Mouse (Mus musculus) forebrain, embryonic 12.5 days (tissue): ENCODE data around the gene Gas7. TPM values are rescaled to one million over a fixed set of nuclear protein-coding genes. Genes with fewer than 3 reads are reported as not detected.

ENCODE experiments used
- ATAC-seq: fragments of 200-750 bp; cut with Nextera tagmentation; 2 replicates; pipeline ENCODE4 v1.8.0; 2017; ENCODE audit warnings: moderate TSS enrichment; ENCODE audit not compliant: low FRiP score
- H3K27ac ChIP-seq: fragments of 300-500 bp; sonication (generic); 2 replicates; pipeline ENCODE4 v1.5.1; 2016; ENCODE audit warnings: mild to moderate bottlenecking
- H3K27me3 ChIP-seq: fragments of 300-500 bp; sonication (generic); 2 replicates; pipeline ENCODE4 v1.6.1; 2016; ENCODE audit warnings: mild to moderate bottlenecking
- H3K36me3 ChIP-seq: fragments of 300-500 bp; sonication (generic); replicated peaks from 2 replicates; pipeline ENCODE4 v1.6.1; 2016; ENCODE audit warnings: mild to moderate bottlenecking
- H3K4me1 ChIP-seq: fragments of 300-500 bp; sonication (generic); 2 replicates; pipeline ENCODE4 v1.6.1; 2016
- H3K4me2 ChIP-seq: fragments of 300-500 bp; sonication (generic); 2 replicates; pipeline ENCODE4 v1.6.1; 2016; ENCODE audit warnings: mild to moderate bottlenecking, moderate library complexity
- H3K4me3 ChIP-seq: fragments of 300-500 bp; sonication (generic); replicated peaks from 2 replicates; pipeline ENCODE4 v1.5.1; 2016; ENCODE audit warnings: mild to moderate bottlenecking
- H3K9ac ChIP-seq: fragments of 300-500 bp; sonication (generic); 2 replicates; pipeline ENCODE4 v1.6.1; 2016; ENCODE audit warnings: mild to moderate bottlenecking
- H3K9me3 ChIP-seq: fragments of 300-500 bp; sonication (generic); 2 replicates; pipeline ENCODE4 v1.6.1; 2016
- WGBS: fragments of 180-500 bp; shearing (Covaris S2); methylation state at CpG from one replicate; pipeline ENCODE4 v1.1.7; 2016; 5-methylcytosine and 5-hydroxymethylcytosine counted together
- polyA plus RNA-seq: library from polyadenylated mRNA; unstranded; fragments of >200 nt; fragmentation: Nextera tagmentation; extraction: Ambion mirVana; gene quantifications from 2 replicates; pipeline ENCODE4 v1.2.1, GENCODE M21; 2016

Gas7 gene
- polyA plus RNA-seq = 4.2 and 4.8 TPM in 2 replicates

GRCm38 (mm10) chr11:67454874-67455526 is at the start of gene Gas7:
TSS of gene Gas7 (plus strand) at chr11:67455437.
- peak within 1 kb of the TSS; percentile 98 for H3K4me2 ChIP-seq
- peaks cover 67% of the 10 kb centered on the region for H3K27me3 ChIP-seq
- peak within 1 kb of the TSS; percentile 69 for H3K9ac ChIP-seq
- ATAC-seq = peak; percentile 83
- under 1% methylated on average over 70 of the region's 78 CpGs for WGBS
- peaks cover 8% of the 10 kb centered on the region for H3K4me1 ChIP-seq
- no peak within 1 kb of the TSS for H3K27ac ChIP-seq
- H3K4me3 ChIP-seq = peak within 1 kb of the TSS; percentile 71
- H3K9me3 ChIP-seq = no peaks in the 10 kb centered on the region
- H3K36me3 ChIP-seq = no peaks in the 10 kb centered on the region

DNA sequence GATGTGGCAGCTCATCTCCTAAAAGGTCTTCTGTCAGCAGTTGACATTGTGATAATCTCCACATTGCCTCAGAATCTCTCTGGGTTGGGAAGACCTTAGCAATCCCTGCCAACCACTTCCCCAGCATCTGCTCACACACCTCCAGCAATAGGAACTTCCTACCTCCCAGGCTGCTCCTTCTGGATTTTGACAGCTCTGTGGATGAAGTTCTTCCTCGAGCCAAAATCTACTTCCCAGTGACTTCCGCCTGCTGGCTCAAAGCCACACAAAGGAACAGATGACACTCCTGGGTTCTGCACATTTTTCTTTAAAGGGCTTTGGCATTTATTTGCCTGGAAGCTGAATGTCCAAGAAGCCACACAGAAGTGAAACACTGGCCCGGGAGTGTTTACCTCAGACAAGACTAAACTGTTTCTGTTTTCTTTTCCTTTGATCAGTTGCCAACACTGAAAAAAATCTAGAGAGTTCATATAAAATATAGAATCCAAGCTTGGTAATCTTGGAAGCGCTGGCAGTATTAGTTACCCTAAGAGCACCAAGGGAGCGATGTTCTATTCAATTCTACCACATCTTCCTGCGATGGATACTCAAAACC is 40.8 kb upstream of the Gas7 start:
- Histone ChIP-seq H3K36me3 (no peaks in the 10 kb centered on the region), H3K9me3 (no peaks in the 10 kb centered on the region), H3K9ac (no peak overlapping the region), H3K27ac (no peak overlapping the region), H3K27me3 (no peaks in the 10 kb centered on the region), H3K4me2 (no peak overlapping the region), H3K4me1 (no peaks in the 10 kb centered on the region), H3K4me3 (no peak overlapping the region)
- ATAC-seq = no peak
- 87% methylated on average over 6 of the region's 6 CpGs for WGBS

GRCm38 (mm10) chr11:67423575-67423974 is 31.7 kb upstream of the Gas7 start:
- no peaks in the 10 kb centered on the region for H3K36me3 ChIP-seq
- no peak overlapping the region for H3K4me2 ChIP-seq
- no peak overlapping the region for H3K4me3 ChIP-seq
- no peaks in the 10 kb centered on the region for H3K4me1 ChIP-seq
- WGBS = 89% methylated on average over 13 of the region's 13 CpGs
- ATAC-seq = no peak
- H3K9me3 ChIP-seq = no peaks in the 10 kb centered on the region
- no peaks in the 10 kb centered on the region for H3K27me3 ChIP-seq
- H3K27ac ChIP-seq = no peak overlapping the region
- no peak overlapping the region for H3K9ac ChIP-seq

DNA sequence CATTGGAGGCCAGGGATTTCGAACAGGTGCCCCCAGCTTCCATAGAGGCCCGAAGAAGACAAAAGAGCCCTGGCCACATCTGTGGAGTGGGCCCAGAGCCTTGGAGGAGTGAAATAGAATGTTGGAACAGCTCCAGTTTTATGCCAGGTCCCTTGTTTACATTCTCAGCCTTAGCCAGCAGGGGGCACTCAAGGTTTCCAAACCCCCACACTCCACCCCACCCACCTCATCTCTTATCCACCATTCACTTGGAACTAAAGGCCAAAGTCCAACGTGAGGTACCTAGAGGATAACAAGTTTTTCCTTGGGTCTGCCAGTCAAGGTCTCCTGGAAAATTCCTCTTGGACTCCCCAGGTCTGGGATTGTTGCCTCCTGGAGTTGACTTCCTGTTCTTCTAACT is 27.0 kb upstream of the Gas7 start:
- no peaks in the 10 kb centered on the region for H3K27me3 ChIP-seq
- H3K4me3 ChIP-seq = no peak overlapping the region
- no peak for ATAC-seq
- H3K4me2 ChIP-seq = no peak overlapping the region
- peaks cover 5% of the 10 kb centered on the region; the same call in 1 of the 2 replicates for H3K4me1 ChIP-seq
- H3K9ac ChIP-seq = no peak overlapping the region
- 40% methylated on average over 3 of the region's 3 CpGs for WGBS
- H3K36me3 ChIP-seq = no peaks in the 10 kb centered on the region
- H3K27ac ChIP-seq = no peak overlapping the region
- H3K9me3 ChIP-seq = no peaks in the 10 kb centered on the region

- WGBS = 76% methylated on average over 1 of the region's 1 CpGs
- Histone ChIP-seq H3K4me3 (no peak overlapping the region), H3K9ac (no peak overlapping the region), H3K9me3 (no peaks in the 10 kb centered on the region), H3K4me2 (no peak overlapping the region), H3K27ac (no peak overlapping the region), H3K27me3 (no peaks in the 10 kb centered on the region), H3K36me3 (no peaks in the 10 kb centered on the region), H3K4me1 (peaks cover 5% of the 10 kb centered on the region; the same call in 1 of the 2 replicates)
- ATAC-seq = no peak
Observed at GRCm38 (mm10) chr11:67429836-67430235, 25.4 kb upstream of the Gas7 start.

DNA sequence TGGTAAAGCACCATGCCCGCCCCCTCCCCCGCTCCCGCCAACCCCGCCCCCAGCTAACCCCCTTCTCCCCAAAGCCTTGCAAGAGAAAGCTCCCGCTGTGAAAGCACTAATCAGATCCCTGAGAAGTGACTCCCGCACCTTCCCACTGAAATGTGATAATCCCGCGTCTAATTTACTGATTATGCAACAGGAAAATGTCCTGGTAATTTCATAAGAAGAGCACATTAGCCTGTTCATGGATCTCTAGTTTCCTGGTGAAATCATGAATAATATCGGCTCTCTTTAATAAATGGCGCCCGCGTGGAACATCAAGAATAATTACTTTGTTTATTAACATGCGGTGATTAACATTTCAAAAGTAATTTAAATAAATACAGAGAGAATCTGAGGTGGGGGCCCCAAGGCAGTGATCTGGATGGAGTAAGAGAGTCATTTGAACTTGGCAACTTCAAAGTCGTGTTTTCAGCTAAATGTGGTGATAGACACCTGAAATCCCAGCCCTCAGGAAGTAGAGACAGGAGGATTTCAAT is 24.1 kb upstream of the Gas7 start:
- no peak for ATAC-seq
- Histone ChIP-seq H3K4me3 (no peak overlapping the region), H3K27ac (no peak overlapping the region), H3K4me2 (peak overlapping the region; percentile 17), H3K4me1 (peaks cover 5% of the 10 kb centered on the region; the same call in 1 of the 2 replicates), H3K9me3 (no peaks in the 10 kb centered on the region), H3K36me3 (no peaks in the 10 kb centered on the region), H3K27me3 (no peaks in the 10 kb centered on the region), H3K9ac (no peak overlapping the region)
- WGBS = 18% methylated on average over 14 of the region's 14 CpGs

- ATAC-seq = no peak
- Histone ChIP-seq H3K4me1 (peaks cover 5% of the 10 kb centered on the region; the same call in 1 of the 2 replicates), H3K27ac (no peak overlapping the region), H3K9me3 (no peaks in the 10 kb centered on the region), H3K4me2 (no peak overlapping the region), H3K9ac (no peak overlapping the region), H3K27me3 (no peaks in the 10 kb centered on the region), H3K4me3 (no peak overlapping the region), H3K36me3 (no peaks in the 10 kb centered on the region)
- WGBS = 68% methylated on average over 4 of the region's 4 CpGs
Observed at GRCm38 (mm10) chr11:67431864-67432263, 23.4 kb upstream of the Gas7 start.

GRCm38 (mm10) chr11:67433763-67434162 is 21.5 kb upstream of the Gas7 start:
- no peaks in the 10 kb centered on the region for H3K27me3 ChIP-seq
- H3K9me3 ChIP-seq = no peaks in the 10 kb centered on the region
- no peaks in the 10 kb centered on the region for H3K36me3 ChIP-seq
- WGBS = 94% methylated on average over 5 of the region's 5 CpGs
- no peak for ATAC-seq
- H3K4me1 ChIP-seq = peaks cover 5% of the 10 kb centered on the region; the same call in 1 of the 2 replicates
- H3K9ac ChIP-seq = no peak overlapping the region
- no peak overlapping the region for H3K27ac ChIP-seq
- no peak overlapping the region for H3K4me2 ChIP-seq
- no peak overlapping the region for H3K4me3 ChIP-seq

DNA sequence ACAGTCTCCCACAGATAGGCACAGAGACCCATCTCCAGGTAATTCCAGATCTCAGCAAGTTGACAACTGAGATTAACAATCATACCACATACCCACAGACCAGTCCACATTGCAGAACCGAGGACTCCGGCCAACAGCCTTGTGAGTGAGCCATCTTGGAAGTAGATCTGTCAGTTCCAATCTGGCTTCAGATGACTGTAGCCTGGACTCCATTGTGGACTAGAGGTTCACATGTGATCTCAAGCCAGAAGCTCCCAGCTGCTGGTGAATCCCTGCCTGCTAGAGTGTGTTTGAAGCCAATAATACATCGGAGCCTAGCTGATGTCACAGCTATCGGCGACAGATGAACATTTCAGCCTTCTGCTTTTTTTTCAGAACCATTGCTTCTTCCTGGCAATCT is 16.5 kb upstream of the Gas7 start:
- no peak overlapping the region for H3K27ac ChIP-seq
- H3K9ac ChIP-seq = no peak overlapping the region
- H3K4me3 ChIP-seq = no peak overlapping the region
- WGBS = 95% methylated on average over 5 of the region's 5 CpGs
- H3K27me3 ChIP-seq = 0 out of 2 replicates have a peak, but pooled peaks cover 6% of the 10 kb centered on the region
- H3K9me3 ChIP-seq = no peaks in the 10 kb centered on the region
- no peaks in the 10 kb centered on the region for H3K36me3 ChIP-seq
- no peaks in the 10 kb centered on the region for H3K4me1 ChIP-seq
- H3K4me2 ChIP-seq = no peak overlapping the region
- no peak for ATAC-seq

DNA sequence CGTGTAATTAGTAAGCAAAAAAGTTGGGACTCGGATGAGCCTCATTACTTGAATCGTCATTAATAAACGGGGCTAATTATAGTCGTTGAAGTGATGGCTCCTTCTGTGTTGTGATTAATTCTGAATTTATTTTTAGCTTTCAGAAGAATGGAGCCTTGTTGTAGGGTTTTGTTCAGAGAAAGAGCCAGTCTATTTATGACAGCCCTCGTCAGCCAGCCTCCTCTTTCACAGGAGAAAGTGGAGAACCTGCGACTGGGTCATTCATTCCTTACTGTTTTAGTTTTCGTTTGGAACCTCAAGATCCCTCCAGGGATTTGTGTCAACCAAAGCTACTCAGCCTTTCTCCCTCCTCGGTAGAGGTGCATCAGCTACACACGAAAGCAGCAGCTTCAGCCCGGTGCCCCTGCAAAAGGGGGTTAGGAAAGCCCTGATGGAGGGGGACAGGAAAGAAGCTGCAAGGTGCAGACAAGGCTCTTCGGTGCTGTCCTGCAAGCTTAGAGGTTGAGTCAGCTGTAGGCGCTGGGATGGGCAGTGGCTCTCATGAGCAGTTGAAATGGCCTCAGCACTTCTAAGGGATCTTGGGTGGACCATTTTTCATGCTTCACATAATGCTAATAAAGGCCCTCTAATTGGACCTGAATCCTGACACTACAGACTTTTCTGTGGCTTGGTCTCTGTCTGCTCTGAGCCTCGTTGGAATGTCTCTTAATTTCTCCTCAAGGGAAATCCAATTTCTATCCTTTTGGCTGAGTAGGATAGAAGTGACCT is 10.0 kb upstream of the Gas7 start:
- ATAC-seq = no peak

DNA sequence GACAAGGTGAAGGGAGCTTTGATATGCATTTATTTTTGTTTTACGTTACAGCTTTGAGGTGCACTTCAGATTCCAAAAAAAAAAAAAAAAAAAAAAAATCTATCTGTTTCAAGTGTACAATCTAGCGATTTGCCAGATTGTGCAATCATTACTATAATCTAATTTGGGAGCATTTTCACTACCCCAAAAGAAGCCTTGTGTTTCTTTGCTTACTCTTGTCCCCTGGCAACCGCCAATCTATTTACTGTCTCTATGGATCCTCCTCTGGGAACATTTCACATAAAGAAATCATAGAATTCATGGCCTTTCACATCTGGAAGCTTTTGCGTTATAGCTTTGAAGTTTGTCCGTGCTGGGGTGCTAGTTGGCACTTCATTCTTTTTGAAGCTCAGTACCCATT is 3.7 kb upstream of the Gas7 start:
- Histone ChIP-seq H3K27ac (no peak overlapping the region), H3K4me2 (no peak overlapping the region), H3K36me3 (no peaks in the 10 kb centered on the region), H3K27me3 (peaks cover 46% of the 10 kb centered on the region), H3K4me3 (no peak overlapping the region), H3K4me1 (peaks cover 8% of the 10 kb centered on the region), H3K9ac (no peak overlapping the region), H3K9me3 (no peaks in the 10 kb centered on the region)
- ATAC-seq = no peak
- WGBS = 89% methylated on average over 5 of the region's 5 CpGs

More for the DNA sequence above, 10.0 kb upstream of the Gas7 start:
- Histone ChIP-seq H3K36me3 (no peaks in the 10 kb centered on the region), H3K9ac (no peak overlapping the region), H3K4me2 (no peak overlapping the region), H3K27me3 (0 out of 2 replicates have a peak, but pooled peaks cover 9% of the 10 kb centered on the region), H3K27ac (no peak overlapping the region), H3K9me3 (no peaks in the 10 kb centered on the region), H3K4me3 (no peak overlapping the region), H3K4me1 (peaks cover 8% of the 10 kb centered on the region; the same call in 1 of the 2 replicates)
- 16% methylated on average over 14 of the region's 14 CpGs for WGBS

DNA sequence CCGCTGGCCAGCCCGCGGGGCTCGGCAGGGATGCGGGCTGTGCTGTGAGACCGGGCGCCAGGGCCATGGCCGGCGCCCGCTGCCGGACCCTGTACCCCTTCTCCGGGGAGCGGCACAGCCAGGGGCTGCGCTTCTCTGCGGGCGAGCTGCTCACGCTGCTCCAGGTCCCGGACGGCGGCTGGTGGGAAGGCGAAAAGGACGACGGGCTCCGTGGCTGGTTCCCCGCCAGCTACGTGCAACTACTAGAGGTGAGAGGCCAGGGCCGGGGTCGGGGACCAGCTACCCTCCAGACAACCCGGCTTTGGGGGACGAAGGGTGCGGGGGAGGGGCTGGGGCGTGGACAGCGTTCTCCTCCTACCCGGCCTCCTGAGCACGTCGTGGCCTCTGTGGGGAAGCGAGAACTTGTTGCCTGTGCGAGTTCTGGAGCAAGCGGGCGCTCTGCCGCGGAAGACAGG is 317 bp downstream of the Gas7 start:
- Histone ChIP-seq H3K27me3 (peaks cover 67% of the 10 kb centered on the region), H3K9ac (peak overlapping the region; percentile 69), H3K9me3 (no peaks in the 10 kb centered on the region), H3K4me3 (peak overlapping the region; percentile 71), H3K4me1 (peaks cover 8% of the 10 kb centered on the region), H3K36me3 (no peaks in the 10 kb centered on the region), H3K4me2 (peak overlapping the region; percentile 98), H3K27ac (no peak overlapping the region)
- ATAC-seq = peak; percentile 33
- under 1% methylated on average over 42 of the region's 42 CpGs for whole genome bisulfite sequencing
